Mouse (Mus musculus) retina, postnatal 1 day (tissue): Measurements from ENCODE around the gene Coa4.

Source experiments
- DNase-seq: peaks from one replicate; pipeline ENCODE4 v3.0.0-alpha.2; 2012

The Coa4 gene

DNA sequence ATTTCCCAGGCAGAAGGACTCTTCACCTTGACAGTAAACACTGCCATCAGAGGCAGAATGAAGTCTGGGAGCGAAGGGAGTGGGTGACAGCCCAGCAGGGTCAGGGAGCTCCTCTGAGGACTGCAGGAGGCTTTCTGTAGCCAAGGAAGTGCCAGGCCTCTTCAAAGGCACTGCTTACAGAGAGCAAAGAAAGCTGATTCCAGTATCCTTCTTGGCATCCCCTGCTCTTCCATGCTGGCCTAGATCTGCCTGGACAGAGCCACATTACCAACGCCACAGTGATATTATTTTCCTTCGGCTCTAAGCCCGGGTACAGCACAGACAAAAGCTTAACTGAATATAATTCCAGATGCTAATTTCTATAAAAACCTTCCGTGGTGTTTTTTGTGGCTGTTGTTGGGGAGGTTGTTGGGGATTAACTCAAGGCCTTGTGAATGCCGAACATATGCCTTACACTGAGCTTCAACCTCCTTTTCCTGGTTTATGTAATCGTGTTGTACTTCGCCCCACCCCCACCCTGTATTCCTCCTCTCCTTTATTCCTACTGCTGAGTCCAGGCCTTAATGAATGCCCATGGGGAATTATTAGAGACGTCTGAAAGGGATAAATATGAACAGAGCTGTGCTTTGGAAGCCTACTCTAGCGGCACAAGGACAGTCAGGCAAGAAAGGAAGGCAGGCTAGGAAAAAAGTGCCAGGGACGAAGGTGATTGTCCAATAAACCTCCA, 25.2 kb downstream of the Coa4 start:
- DNase-seq, result peak; percentile 18

DNA sequence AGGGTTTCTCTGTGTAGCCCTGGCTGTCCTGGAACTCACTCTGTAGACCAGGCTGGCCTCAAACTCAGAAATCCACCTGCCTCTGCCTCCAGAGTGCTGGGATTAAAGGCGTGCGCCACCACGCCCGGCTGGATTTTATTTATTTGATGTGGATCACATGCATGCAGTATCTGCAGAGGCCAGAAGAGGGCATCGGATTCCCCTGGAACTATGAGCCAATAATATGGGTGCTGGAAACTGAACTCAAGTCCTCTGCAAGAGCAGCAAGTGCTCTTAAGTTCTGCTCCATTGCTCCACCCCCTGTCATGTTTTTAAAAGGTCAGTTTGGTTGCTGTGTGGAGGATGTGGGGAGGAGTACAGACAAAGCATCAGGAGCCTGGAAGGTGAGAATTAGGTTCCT, 30.4 kb downstream of the Coa4 start:
- peak; percentile 11 for DNase-seq

DNA sequence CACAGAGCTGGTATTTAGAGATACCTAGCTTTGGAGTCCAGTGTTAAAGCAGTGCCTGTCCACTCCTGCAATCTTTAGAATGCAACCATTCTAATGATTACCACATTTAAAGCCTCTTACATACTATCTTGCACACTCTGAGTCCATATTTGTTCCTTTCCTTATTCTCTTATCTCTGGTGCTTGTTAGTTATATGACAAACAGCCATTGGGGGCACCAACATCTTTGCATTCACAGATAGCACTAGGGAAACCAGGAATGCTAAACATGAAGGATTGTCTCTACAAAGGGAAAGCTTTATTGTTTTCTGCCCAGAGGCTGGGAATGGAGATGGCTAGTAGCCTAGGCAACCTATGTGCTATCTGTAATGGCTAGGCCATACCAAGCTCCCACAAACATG, 33.0 kb downstream of the Coa4 start:
- no peak for DNase-seq

DNA sequence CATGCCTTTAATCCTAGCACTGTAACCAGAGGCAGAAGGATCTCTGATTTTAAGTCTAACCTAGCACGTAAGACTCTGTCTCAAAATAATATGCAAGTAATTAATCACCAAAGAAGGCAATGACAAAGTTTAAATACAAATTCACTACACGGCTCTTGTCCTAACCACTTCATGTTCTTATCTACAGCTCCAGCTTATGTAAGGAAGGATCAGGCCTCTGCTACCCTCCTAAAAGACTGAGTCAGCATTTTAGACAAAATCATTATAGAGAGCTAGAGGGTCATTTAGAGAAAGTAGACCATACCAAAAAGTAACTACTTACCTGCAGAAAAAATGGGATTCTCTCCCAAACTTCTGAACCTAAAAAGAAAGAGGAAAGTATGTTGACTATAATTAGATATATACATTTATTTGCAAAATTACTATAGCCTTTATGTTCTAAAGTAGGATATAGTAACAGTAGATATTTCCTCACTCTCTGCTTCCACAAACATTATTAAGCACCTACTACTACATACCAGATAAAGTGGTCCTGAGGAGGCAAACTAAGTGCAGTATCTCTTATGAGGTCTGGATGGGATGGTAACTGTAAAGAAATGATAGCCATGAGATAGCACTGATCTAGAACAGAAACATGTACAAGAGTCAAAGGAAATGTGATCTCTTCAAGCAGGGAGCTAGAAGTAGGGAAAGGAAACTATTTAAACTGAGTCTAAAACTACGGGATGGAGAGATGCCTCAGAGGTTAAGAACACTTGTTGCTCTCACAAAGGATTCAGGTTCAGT, 34.3 kb downstream of the Coa4 start:
- DNase-seq, result no peak

DNA sequence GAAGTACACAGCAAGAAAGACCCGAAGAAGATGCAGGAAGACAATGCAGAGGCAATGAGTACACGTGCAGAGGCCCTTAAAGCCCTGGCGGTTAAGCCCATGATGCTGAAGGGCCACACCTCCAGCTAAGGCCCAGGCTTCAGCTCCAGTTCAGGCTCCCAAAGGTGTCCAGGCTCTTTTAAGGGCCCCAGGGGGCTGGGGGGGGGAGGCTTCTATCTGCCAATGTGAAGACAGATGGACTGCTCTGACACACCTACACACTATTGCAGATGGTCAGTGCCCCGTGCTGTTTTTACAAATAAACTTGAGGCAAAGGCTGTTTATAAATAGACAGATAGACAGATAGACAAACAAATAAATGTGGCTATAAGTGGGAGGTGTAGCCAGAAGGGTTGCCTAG, 35.2 kb downstream of the Coa4 start:
- DNase-seq, result no peak

DNA sequence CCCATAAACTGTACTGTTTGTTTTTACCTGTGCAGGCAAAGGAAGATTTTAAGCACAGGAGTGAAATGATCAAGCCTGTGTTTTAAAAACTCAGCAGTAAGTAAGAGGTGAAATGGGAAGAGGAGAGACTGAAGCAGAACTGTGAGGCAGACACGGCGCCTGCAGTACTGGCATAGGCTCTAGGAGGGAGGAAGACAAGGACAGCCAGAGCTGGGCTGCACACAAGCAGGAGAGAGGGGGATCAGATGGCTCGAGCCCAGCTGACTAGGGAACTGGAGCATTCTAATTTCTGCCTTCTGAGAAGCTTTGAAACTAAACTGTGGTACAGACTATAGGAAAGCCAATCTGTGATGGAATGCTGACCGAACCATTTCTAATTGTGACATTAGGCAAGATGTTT, 35.8 kb downstream of the Coa4 start:
- no peak for DNase-seq

DNA sequence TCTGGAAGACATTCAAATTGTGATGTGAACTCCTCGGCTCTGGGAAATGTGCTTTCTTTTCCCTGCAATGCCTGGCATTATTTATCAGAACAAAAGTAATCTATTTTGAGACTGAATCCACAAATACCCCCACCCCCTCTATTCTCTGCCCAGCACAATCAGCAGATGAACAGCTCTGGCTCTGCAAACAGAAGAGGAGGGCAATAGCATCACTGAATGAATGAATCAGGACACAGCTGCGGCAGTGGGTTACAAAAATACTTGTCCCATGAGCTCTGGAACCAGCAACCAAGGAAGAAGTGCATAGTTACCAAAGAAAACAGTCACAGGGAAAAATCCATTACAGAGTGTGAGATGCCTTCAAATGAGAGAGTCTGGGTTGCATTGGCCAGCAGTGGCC, 41.9 kb downstream of the Coa4 start:
- DNase-seq, result no peak

DNA sequence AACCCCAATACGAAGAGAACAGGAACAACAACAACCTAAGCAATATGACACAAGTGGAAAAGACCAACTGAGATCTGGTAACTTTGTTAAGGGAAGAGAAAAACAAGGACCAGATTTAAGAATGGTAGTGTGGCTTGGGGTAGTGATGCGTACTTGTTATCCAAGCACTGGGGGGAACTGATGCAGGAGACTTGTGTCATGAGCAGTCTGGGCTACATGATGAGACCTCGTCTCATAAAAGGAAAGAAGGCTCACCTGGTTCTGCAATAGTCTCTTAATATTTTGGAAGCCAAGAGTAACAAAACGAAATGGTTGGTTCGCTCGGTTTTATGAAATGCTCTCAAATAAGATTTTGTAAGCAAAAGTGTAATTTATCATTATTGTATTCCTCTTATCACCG, 45.4 kb downstream of the Coa4 start:
- DNase-seq, result no peak

DNA sequence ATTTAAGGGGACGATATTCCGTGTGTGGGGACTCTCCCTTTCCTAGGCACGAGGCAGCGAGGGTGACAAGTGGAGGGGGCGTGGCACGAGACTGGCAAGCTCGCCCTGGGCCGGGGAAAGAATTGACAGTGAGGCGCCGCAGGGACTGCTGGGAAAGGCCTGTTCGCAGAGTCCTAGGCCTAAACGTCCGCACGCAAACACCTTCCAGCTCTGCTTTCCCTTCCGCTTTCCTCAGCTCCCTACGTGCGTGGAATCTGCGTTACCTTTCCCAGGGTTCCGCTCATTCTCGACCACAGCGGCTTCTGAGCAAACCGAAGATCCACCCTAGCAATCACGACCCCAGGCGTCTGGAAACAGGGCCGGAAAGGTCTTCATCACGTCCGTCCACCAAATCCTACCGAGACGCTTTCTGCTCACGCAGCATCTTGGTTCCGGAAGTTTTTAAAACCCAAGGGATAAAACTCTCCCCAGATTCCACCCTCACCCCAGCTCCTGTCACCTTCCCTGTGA, 45.9 kb downstream of the Coa4 start:
- DNase-seq, result peak; percentile 96

DNA sequence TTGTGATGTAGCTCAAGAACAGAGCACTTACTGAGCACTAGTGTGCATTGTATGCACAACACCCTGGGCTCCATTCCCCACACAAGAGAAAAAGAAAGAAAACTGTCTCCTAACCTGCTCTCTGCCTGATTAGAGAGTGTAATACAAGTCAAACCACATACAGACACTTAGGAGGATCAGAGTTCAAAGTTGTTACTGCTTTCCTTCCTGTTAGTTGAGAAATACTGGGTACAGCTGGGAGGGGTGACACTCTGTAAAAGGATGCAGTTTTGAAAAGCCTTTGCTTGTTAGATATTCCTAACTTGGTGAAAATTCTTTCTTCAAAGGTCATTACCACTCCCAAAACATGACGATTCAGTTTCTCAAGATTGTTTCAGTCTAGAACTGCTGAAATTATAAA, 52.9 kb downstream of the Coa4 start:
- DNase-seq, result no peak
